Mouse (Mus musculus): ENCODE data around the gene Gfi1b.
A peak's percentile ranks its signal among the peaks of the same experiment; 100 is the strongest.

The Gfi1b gene

DNA sequence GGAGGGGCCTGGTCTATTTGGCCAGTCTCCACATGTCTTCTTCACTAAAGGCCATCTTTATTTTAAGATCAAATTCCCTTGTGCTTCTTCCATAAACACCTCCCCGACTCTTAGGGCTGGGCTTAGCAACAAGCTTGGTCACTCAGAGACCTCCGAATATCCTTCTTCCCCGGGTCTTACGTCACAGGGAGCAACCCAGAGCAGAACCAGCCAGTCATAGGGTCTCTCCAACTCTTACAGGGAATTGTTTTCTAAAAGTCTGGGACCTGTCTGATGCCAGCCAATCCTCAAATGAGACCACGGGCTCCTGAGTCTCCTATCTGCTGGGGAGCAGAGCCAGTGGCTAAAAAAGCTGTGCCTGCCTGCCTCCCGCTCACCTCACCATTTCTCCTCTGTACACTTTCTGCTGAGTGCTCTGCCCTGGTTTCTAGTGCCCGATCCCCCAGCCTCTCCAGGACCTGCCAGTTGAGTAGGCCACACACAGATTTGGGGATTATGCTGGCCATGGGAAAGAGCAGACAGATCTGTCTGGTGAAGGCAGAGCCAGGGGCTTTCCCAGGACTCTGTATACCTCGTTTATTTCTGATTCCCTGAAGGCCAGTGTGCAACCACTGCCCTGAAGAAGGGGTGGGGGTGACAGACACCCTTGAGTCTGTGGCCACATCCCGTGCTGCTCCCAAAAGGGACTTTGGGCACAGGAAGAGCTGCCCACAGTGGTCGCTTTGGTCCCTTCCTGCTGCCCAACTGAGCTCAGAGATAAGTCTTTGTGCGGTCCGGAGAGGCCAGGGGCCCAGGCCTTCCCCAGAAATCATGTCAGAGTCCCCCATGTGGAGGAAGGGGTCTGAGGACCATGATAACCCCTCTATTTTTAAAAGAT lies 22.9 kb downstream of the Gfi1b start:
- DNase-seq (ENCODE audit: low spot score) = no peak

DNA sequence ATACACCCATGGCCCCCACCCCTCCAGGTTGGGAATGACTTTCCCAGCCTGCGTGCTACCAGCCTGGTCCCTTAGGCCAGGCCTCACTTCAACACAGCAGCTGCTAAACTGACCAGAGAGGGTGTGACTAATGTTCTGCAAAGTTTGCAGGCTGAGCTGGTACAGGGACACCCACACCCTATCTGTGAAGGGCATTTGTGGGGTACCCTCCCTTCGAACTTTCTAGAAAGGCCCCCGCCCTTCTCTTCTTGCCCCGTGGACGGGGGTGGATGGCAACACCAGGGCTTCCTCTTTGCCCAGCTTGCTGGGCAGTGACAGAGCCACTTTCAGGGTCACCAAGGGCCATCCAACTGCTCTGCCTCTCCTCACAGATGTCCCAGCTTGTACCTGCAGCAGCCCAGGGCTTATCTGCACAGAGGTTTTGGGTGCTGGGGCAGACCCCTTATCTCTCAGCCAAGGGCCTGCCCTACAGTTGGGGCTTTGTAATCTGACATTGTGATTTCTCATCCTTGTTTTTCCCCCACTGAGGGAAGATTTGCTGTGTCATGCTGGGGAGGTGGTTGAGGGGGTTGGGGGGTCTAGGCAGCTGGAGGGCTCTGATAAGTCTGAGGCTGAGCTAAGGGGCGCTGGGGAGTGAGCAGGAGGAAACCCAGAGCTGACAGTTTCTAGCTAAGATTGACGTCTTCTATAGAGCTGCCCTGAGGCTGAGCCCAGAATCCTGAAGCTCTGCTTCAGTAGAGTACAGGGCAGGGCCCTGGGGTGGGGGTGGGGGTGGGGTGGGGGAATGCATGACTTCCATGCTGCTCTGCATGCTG lies 23.8 kb downstream of the Gfi1b start:
- no peak for DNase-seq (ENCODE audit: low spot score)

DNA sequence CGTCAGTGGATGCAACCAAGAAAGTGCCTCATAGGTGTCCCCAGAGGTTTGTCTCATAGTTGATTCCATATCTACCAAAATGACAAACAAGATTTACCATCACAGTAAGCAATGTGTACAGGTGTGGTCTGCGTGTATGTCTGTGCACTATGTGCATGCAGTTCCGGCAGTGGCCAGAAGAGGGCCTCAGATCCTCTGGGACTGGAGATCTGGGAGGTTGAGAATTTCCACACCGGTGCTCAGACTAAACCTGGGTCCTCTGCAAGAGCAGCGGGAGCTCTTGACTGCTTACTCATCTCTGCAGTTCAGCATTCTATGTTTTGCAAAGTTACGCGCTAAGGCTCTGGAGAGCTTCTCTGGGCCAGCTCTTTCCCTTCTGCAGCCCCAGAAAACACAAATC lies 24.8 kb downstream of the Gfi1b start:
- no peak for DNase-seq (ENCODE audit: low spot score)

- no peak for DNase-seq (ENCODE audit: low spot score)
These were observed 25.8 kb downstream of the Gfi1b start for GRCm38 (mm10) chr2:28596021-28596420.

DNA sequence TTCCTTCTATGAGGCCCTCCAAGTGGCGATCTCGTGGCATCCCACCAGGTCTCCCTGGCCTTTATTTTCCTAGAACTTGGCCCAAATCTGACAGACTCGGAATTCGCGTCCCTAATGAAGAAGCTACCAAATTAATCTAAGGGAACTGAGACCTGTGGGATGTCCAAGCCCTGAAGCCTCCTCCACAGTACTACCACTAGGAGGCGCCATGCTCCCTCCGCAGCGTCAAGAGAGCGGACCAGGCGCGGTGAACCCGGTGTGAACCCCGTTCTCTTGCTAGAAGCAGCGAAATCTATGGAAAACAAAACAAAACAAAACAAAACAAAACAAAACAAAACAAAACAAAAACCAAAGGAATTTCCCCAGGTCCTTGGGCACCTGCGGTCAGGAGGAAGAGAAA lies 29.0 kb downstream of the Gfi1b start:
- peak; percentile 52 for DNase-seq (ENCODE audit: low spot score)

- no peak for DNase-seq (ENCODE audit: low spot score)
These were observed 30.3 kb downstream of the Gfi1b start for GRCm38 (mm10) chr2:28591479-28591878.

DNA sequence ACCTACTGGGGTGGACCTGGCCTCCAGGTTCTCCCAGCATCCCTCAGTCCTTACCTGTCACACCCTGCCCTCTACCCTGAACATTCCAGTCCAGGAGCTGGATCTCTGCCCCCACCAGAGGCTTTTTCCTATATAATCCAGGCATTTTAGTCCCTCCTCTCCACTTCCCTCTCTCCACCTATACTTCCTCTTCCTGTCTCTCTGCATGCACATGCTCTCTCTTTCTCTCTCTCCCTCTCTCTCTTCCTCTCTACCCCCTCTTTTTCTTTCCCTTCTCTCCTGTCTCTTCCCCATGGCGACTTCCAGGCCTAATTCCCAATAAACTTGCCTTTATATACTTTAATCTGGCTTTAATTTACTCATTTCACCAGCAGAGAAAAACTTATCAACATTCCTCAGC lies 33.2 kb downstream of the Gfi1b start:
- no peak for DNase-seq (ENCODE audit: low spot score)

GRCm38 (mm10) chr2:28585730-28586129 lies 36.1 kb downstream of the Gfi1b start:
- DNase-seq (ENCODE audit: low spot score) = no peak

DNA sequence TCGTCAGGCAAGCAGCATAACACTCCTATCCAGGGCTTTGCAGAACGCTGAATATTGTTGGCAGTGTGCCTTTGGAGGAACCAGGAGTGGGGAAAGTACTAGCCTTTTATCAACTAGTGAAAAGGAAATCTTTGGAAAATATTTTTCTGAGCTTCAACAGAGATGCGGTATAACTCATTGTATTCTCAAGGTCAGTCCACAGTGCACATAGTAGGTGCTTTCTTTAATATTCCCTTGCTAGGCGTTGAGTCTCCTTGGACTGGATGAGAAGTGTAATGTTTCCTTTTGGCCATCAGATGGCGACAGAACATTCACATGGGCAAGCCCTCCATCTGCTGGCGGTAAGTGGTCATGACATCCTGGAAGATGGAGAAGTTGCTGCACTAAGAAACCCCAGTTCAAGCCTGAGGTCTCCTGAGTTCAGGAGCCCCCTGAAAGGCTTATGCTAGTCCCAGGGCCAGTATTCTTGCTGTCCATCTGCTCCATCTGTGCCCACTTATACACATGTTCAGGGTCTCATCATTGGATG lies 36.7 kb downstream of the Gfi1b start:
- DNase-seq (ENCODE audit: low spot score) = peak; percentile 81

- DNase-seq (ENCODE audit: low spot score) = no peak
These were observed 38.1 kb downstream of the Gfi1b start, which contains the start of gene Gtf3c5 for GRCm38 (mm10) chr2:28583651-28584050. TSS of gene Gtf3c5 (minus strand) at chr2:28583751.

GRCm38 (mm10) chr2:28582647-28583353 lies 39.0 kb downstream of the Gfi1b start:
- DNase-seq (ENCODE audit: low spot score) = peak; percentile 87

GRCm38 (mm10) chr2:28578003-28578402 lies 43.8 kb downstream of the Gfi1b start:
- DNase-seq (ENCODE audit: low spot score) = peak; percentile 45

DNA sequence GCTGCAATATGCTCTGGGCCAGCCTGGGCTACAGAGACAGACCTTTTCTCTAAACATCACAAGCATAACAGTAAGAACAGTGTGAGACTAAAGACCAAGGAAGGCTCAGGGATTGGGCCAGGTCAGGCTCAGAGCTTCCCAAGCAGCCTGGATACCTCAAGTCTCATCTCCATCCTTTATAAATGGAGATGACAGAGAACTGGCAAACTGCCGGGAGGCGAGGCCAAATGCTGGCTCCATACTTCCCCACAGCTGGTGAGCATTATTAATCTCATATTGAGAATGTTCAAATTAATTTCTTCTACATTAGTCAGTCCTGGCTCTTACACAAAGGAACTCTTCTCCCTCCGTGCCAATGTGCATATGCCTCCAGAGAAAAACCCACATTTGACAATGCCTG lies 45.0 kb downstream of the Gfi1b start:
- DNase-seq (ENCODE audit: low spot score) = no peak

DNA sequence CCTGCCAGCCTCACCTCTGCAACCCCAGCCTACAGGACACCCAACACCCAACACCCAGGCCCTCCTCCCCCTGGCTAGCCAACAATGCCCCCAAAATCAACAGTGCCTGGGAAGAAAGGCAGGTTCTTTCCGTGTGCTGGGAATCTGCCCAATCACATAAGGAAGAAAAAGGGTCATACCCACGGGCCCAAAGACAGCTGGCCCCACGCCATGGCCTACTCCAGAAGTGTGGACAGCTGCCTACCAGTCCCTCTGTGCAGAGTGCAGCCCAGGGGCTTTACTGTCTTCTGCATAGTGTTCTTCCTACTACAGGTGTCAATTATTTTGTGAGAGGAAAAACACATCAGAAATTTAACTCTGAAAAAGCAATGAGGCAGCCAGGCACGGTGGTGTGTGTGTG lies 46.4 kb downstream of the Gfi1b start:
- DNase-seq (ENCODE audit: low spot score) = no peak

GRCm38 (mm10) chr2:28569903-28570302 lies 51.9 kb downstream of the Gfi1b start:
- DNase-seq (ENCODE audit: low spot score) = no peak

DNA sequence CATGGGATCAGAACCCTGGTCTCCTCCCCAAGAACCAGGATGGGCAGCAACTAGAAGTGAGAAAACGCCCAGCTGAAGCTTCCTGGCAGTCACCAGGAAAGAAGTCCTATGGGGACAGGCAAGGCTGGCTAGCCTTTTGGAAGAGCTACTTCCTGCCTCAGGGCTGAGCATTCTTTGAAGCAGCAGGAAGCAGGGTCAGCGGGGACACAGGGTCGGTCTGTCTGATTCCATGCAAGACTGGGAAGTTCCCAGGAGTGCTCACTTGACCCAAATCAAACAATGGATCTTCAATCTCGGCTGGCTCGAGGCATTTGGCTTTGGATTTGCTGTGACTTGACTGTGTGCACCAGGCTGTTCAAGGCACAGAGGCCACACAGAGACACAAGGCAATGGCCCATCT lies 55.2 kb downstream of the Gfi1b start:
- DNase-seq (ENCODE audit: low spot score) = no peak

DNA sequence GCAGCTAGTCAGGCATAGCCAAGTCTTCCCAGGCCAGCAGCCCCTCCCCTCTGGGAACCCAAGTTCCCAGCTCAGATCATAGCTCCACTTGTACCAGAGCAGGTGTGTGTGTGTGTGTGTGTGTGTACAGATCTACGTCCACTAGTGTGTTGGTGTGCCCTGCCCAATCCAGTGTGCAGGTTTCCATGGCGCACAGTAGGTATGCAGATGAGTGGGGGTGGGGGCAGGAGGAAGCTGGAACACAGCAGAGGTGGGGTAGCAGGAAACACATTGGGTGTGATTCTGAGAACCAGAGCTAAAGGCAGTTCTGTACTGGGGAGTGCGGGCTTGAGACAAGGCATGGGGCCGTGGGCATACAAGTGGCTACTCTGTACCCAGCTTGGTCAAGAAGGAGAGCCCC lies 57.4 kb downstream of the Gfi1b start:
- no peak for DNase-seq (ENCODE audit: low spot score)

DNA sequence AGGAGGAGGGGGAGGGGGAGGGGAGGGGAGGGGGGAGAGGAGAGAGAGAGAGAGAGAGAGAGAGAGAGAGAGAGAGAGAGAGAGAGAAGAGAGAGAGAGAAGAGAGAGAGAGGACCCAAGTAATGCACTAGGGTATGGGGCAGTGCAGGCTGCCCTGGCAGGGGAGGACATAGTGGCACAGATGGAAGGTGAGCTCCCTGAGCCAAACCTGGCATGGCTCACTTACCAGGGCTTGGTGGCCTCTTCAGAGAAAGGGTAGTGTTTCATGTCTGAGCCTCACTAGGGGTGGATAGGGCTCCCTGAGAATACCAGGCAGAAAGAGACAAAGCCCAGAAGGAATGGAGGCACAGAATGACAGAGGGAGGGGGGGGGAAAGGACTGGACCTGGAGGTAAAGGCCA lies 58.0 kb downstream of the Gfi1b start:
- no peak for DNase-seq (ENCODE audit: low spot score)

DNA sequence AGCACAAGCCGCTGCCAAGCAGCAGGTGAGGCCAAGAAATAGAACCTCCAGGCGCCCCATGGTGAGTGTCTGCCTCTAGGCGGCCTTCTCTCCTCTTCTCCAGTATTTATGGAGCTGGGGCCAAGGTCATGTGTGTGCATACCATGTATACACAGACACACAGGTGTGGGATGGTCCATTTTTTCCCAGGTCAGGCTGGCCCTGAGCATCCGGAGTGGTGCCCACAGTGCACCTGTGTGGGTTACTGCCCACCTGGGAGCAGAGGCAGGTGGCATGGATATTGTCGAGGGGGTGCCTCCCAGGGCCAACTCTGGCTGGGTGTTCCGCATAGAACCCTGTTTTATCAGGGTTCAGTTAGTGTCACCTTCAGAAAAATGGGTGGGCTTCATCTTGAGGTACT lies 58.5 kb downstream of the Gfi1b start, which contains the start of gene Cel:
Cel (minus strand) TSS at position 101 of the 400 bp plus-strand sequence.
- no peak for DNase-seq (ENCODE audit: low spot score)
